Mouse (Mus musculus) heart, adult 2 months (tissue): ENCODE data around the gene Celf6. TPM values are rescaled to one million over a fixed set of nuclear protein-coding genes. Genes with fewer than 3 reads are reported as not detected.

ENCODE experiments used
- DNase-seq, 2 experiments: peaks; one replicate each; pipeline ENCODE4 v3.0.0; 2021
- H3K27ac ChIP-seq: fragments of 200-600 bp; 2 replicates; pipeline ENCODE4 v1.8.1; 2022
- H3K27me3 ChIP-seq: fragments of 200-500 bp; 2 replicates; pipeline ENCODE4 v1.6.1; 2012; ENCODE audit warnings: mild to moderate bottlenecking, low read length, inconsistent platforms, mixed read lengths; ENCODE audit not compliant: control insufficient read depth, insufficient read depth
- H3K36me3 ChIP-seq: fragments of 200-500 bp; 2 replicates; pipeline ENCODE4 v1.6.1; 2012; ENCODE audit warnings: low read length, inconsistent platforms; ENCODE audit not compliant: control insufficient read depth, insufficient read depth
- H3K4me1 ChIP-seq: fragments of 200-500 bp; 2 replicates; pipeline ENCODE4 v1.6.1; 2011; ENCODE audit warnings: low read length; ENCODE audit not compliant: control insufficient read depth, insufficient read depth
- H3K4me3 ChIP-seq: fragments of 200-600 bp; 2 replicates; pipeline ENCODE4 v1.8.1; 2022
- H3K79me2 ChIP-seq: fragments of 200-500 bp; replicated peaks from 2 replicates; pipeline ENCODE4 v1.6.1; 2012; ENCODE audit warnings: mild to moderate bottlenecking, inconsistent platforms, low read length, moderate library complexity, mixed read lengths; ENCODE audit not compliant: control insufficient read depth, insufficient read depth
- H3K9ac ChIP-seq: fragments of 200-500 bp; 2 replicates; pipeline ENCODE4 v1.6.1; 2012; ENCODE audit warnings: low read depth, mild to moderate bottlenecking, control low read depth, inconsistent platforms, low read length, mixed read lengths
- CTCF ChIP-seq: fragments of 200-600 bp; IDR thresholded peaks from 2 replicates; pipeline ENCODE4 v1.8.1; 2022; ENCODE audit warnings: antibody characterized with exemption, mild to moderate bottlenecking, moderate library complexity
- EP300 ChIP-seq: fragments of 200-500 bp; IDR thresholded peaks from 2 replicates; pipeline ENCODE4 v1.6.1; 2011; ENCODE audit warnings: low read depth, low read length, control low read depth; ENCODE audit not compliant: insufficient read depth
- POLR2A ChIP-seq: fragments of 200-500 bp; IDR thresholded peaks from 2 replicates; pipeline ENCODE4 v1.6.1; 2011; ENCODE audit warnings: mild to moderate bottlenecking, low read depth, low read length, control low read depth; ENCODE audit not compliant: insufficient read depth
- WGBS: fragments of 180-500 bp; shearing (Covaris S2); methylation state at CpG from one replicate; pipeline ENCODE4 v1.1.7; 2018; 5-methylcytosine and 5-hydroxymethylcytosine counted together
- intact Hi-C: fragments of 180-260 bp; cut with DNase I; formaldehyde crosslinking; loops from one replicate; pipeline ENCODE4 v1.15.1; 2025
- polyA plus RNA-seq: library from polyadenylated mRNA; depleted of rRNA; stranded (reverse); fragments of >200 nt; gene quantifications from 2 replicates; pipeline ENCODE4 v1.2.3, GENCODE M21; 2012
- total RNA-seq, 2 experiments: library from RNA; stranded (reverse); gene quantifications; 2 replicates each; pipeline ENCODE4 v1.2.3; 2021

Celf6 gene
- total and polyA plus RNA-seq, 3 experiments = not detected

GRCm38 (mm10) chr9:59539441-59540137 lies 38.1 kb upstream of the Celf6 start, which contains the start of the genes Hexa and Tmem202:
Hexa (plus strand) TSS chr9:59539540.
Tmem202 (minus strand) TSS chr9:59539847.
- TF ChIP-seq POLR2A (peak; percentile 78), CTCF (no peak), EP300 (peak; percentile 57; the same call in 1 of the 2 replicates)
- Histone ChIP-seq H3K9ac (peak within 1 kb of the TSS; percentile 81), H3K36me3 (no peaks in the 10 kb centered on the region), H3K4me3 (peak within 1 kb of the TSS; percentile 86), H3K4me1 (peaks cover 8% of the 10 kb centered on the region), H3K27ac (peak within 1 kb of the TSS; percentile 91), H3K79me2 (no peaks in the 10 kb centered on the region; the same call in 1 of the 2 replicates), H3K27me3 (no peaks in the 10 kb centered on the region)
- intact Hi-C loops = loop anchor here (2.0 kb wide), 1 partner anchor 51 kb away; no protein-coding TSS in a partner anchor
- WGBS = under 1% methylated on average over 55 of the region's 55 CpGs
- DNase-seq = peak; percentile 85 to 88

GRCm38 (mm10) chr9:59541617-59542016 lies 36.1 kb upstream of the Celf6 start:
- intact Hi-C loops = no loop called here
- TF ChIP-seq EP300 (no peak), POLR2A (no peak), CTCF (no peak)
- WGBS = 75% methylated on average over 6 of the region's 6 CpGs
- Histone ChIP-seq H3K27ac (no peak overlapping the region), H3K9ac (no peak overlapping the region), H3K27me3 (no peaks in the 10 kb centered on the region), H3K4me1 (peaks cover 8% of the 10 kb centered on the region), H3K36me3 (no peaks in the 10 kb centered on the region), H3K4me3 (no peak overlapping the region), H3K79me2 (no peaks in the 10 kb centered on the region; the same call in 1 of the 2 replicates)
- no peak for DNase-seq

GRCm38 (mm10) chr9:59542766-59543324 lies 34.9 kb upstream of the Celf6 start:
- intact Hi-C loops = no loop called here
- no peak for DNase-seq
- H3K79me2 ChIP-seq = no peaks in the 10 kb centered on the region; the same call in 1 of the 2 replicates
- H3K4me1 ChIP-seq = peaks cover 8% of the 10 kb centered on the region
- TF ChIP-seq POLR2A (no peak), CTCF (no peak), EP300 (no peak)
- H3K4me3 ChIP-seq = no peak overlapping the region
- H3K27ac ChIP-seq = no peak overlapping the region
- no peaks in the 10 kb centered on the region; the same call in 1 of the 2 replicates for H3K36me3 ChIP-seq
- H3K9ac ChIP-seq = no peak overlapping the region
- no peaks in the 10 kb centered on the region for H3K27me3 ChIP-seq

- TF ChIP-seq CTCF = no peak
- no peak overlapping the region for H3K27ac ChIP-seq
- 37% methylated on average over 5 of the region's 5 CpGs for WGBS
- peaks cover 1% of the 10 kb centered on the region; the same call in 1 of the 2 replicates for H3K79me2 ChIP-seq
- no peak overlapping the region for H3K4me3 ChIP-seq
- peak in 1 of 2 experiments; percentile 31 for DNase-seq
- H3K27me3 ChIP-seq = no peaks in the 10 kb centered on the region
- intact Hi-C loops = no loop called here
- no peak overlapping the region for H3K9ac ChIP-seq
- peaks cover 8% of the 10 kb centered on the region for H3K4me1 ChIP-seq
- H3K36me3 ChIP-seq = peaks cover 3% of the 10 kb centered on the region
These were observed 33.0 kb upstream of the Celf6 start for GRCm38 (mm10) chr9:59544739-59545138.

- peaks cover 13% of the 10 kb centered on the region for H3K4me1 ChIP-seq
- TF ChIP-seq EP300 (no peak), POLR2A (no peak), CTCF (no peak)
- peaks cover 3% of the 10 kb centered on the region for H3K36me3 ChIP-seq
- no peak overlapping the region for H3K9ac ChIP-seq
- no peak for DNase-seq
- no peak overlapping the region for H3K4me3 ChIP-seq
- H3K27ac ChIP-seq = no peak overlapping the region
- intact Hi-C loops = no loop called here
- 0 out of 2 replicates have a peak, but pooled peaks cover 1% of the 10 kb centered on the region for H3K79me2 ChIP-seq
- 52% methylated on average over 1 of the region's 1 CpGs for WGBS
- no peaks in the 10 kb centered on the region for H3K27me3 ChIP-seq
These were observed 29.8 kb upstream of the Celf6 start for GRCm38 (mm10) chr9:59547869-59548268.

GRCm38 (mm10) chr9:59548961-59549487 lies 28.7 kb upstream of the Celf6 start:
- 64% methylated on average over 2 of the region's 2 CpGs for WGBS
- peaks cover 3% of the 10 kb centered on the region for H3K36me3 ChIP-seq
- intact Hi-C loops = no loop called here
- no peak for DNase-seq
- no peak overlapping the region for H3K9ac ChIP-seq
- H3K79me2 ChIP-seq = 0 out of 2 replicates have a peak, but pooled peaks cover 1% of the 10 kb centered on the region
- TF ChIP-seq POLR2A (no peak), EP300 (no peak), CTCF (no peak)
- H3K27ac ChIP-seq = no peak overlapping the region
- H3K27me3 ChIP-seq = no peaks in the 10 kb centered on the region
- peaks cover 13% of the 10 kb centered on the region for H3K4me1 ChIP-seq
- no peak overlapping the region for H3K4me3 ChIP-seq
